Mouse (Mus musculus): ENCODE measurements around the gene Angel1.

Angel1 gene

DNA sequence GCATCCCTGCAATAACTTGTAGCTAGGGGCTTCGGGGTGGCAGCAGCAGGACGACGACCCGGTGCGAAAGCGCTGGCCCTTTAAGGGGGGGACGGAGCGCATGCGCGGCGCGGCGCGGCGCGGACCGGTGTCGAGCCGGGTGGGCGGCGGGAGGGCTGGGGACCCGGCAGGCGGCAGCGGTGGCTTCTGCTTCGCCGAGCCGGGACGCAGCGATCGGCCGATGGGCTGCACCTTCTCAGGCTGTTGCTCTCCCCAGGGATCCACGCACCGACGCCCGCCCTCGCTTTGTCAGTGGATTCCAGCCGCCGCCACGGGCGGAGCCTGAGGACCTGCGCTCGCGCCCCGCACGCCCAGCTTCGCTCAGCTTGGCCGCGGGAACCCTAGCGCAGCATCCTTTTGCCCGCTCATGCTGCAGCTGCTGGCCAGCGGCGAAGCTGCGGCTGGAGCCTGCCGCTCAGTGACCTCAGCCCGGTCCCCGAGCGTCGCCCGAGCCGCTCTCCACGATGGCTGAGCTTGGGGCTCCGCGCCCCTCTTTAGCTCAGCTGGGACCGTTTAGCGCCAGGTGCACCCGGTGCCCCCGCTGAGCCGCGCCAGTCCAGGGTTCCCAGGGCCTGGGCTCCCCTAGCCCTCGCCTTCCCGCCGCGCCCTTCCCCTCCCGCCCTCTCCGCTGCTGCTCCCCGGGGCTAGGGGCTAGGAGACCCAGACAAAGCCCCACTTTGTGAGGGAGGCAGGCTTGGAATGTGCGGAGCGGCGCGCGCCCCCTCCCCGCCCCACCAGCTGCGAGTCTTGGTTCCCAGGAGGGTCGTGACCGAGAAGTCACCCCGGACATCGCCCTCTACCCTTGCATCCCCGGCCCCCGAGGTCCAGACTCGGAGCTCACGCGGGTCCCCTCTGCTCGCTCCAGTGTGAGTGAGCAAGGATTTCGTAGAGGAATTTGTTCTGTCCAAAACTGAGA is 47.4 kb downstream of the Angel1 start, which contains the start of gene Vash1:
Gene Vash1 (plus strand): TSS at position 110 of the 955 bp plus-strand sequence.
- no peaks in the 10 kb centered on the region for H3K27me3 ChIP-seq (ENCODE audit: control insufficient read depth, insufficient read depth, low read length, poor library complexity, severe bottlenecking)
- DNase-seq (ENCODE audit: low read depth, low spot score): peak; percentile 45
- no peaks in the 10 kb centered on the region for H3K36me3 ChIP-seq (ENCODE audit: control insufficient read depth, insufficient read depth, low read length, poor library complexity, severe bottlenecking)

DNA sequence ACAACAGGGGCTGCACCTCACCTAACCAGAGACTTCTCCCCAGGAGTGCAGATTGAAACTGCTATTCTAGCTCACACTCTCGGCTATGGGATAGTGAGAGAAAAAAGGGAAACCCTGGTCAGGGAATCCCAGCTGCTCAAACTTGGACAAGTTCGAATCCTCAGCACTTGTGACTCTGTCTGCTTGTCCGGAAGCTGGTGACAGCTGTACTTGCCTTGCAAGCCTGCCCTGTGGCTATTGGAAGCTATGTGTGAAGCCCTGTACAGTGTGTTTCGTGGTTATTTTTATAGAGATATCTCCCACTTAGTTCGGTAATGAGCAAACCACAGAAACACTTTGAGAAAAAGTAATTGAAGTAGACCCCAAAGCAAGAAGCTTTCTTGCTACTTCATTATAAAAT is 53.8 kb downstream of the Angel1 start:
- H3K27me3 ChIP-seq (ENCODE audit: control insufficient read depth, insufficient read depth, low read length, poor library complexity, severe bottlenecking): no peaks in the 10 kb centered on the region
- no peaks in the 10 kb centered on the region for H3K36me3 ChIP-seq (ENCODE audit: control insufficient read depth, insufficient read depth, low read length, poor library complexity, severe bottlenecking)
- no peak for DNase-seq (ENCODE audit: low read depth, low spot score)

- no peaks in the 10 kb centered on the region for H3K36me3 ChIP-seq (ENCODE audit: control insufficient read depth, insufficient read depth, low read length, poor library complexity, severe bottlenecking)
- H3K27me3 ChIP-seq (ENCODE audit: control insufficient read depth, insufficient read depth, low read length, poor library complexity, severe bottlenecking): no peaks in the 10 kb centered on the region
- no peak for DNase-seq (ENCODE audit: low read depth, low spot score)
These were observed 54.2 kb downstream of the Angel1 start for GRCm38 (mm10) chr12:86672105-86672504.

- no peak for DNase-seq (ENCODE audit: low read depth, low spot score)
- H3K27me3 ChIP-seq (ENCODE audit: control insufficient read depth, insufficient read depth, low read length, poor library complexity, severe bottlenecking): no peaks in the 10 kb centered on the region
These were observed 57.9 kb downstream of the Angel1 start for GRCm38 (mm10) chr12:86668404-86668803.

DNA sequence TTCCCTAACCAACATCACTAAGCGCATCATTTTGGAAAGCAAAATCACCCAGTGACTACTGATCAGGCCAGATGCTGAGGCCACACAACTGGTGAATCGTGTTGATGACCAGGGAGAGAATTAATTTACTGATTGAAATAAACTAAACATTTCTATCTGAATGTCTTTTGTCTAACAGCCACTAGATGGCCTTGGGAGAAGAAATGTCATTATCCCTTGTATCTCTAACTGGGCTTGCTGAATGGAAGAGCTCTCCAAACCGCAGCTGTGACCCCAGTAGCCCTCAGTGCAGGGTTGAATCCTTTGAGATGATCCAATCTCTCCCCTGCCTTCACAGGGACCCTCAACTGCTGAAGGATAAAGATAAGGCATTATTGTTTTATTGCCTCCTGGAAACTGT is 60.6 kb downstream of the Angel1 start:
- Histone ChIP-seq H3K36me3 (ENCODE audit: control insufficient read depth, insufficient read depth, low read length, poor library complexity, severe bottlenecking) (no peaks in the 10 kb centered on the region), H3K27me3 (ENCODE audit: control insufficient read depth, insufficient read depth, low read length, poor library complexity, severe bottlenecking) (no peaks in the 10 kb centered on the region)
- no peak for DNase-seq (ENCODE audit: low read depth, low spot score)

More at GRCm38 (mm10) chr12:86668404-86668803, 57.9 kb downstream of the Angel1 start:
- H3K36me3 ChIP-seq (ENCODE audit: control insufficient read depth, insufficient read depth, low read length, poor library complexity, severe bottlenecking): no peaks in the 10 kb centered on the region

DNA sequence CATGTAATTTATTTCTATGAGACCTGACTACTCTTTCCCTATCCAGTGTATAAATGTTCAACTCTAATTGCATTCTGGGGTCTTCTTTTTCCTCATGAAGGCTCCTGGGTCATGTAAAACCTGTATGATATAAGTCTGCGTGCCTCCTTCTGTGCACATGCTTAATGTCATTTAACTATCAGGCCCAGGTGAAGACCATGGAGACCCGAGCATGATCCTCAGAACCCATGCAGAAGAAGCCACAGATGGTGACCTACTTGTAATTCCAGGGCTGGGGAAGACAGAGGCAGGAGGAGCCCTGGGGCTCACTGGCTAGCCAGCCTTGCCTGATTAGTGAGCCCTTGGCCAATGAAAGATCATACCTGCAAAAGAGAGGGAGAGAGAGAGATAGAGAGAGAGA is 65.8 kb downstream of the Angel1 start:
- no peak for DNase-seq (ENCODE audit: low read depth, low spot score)
- no peaks in the 10 kb centered on the region for H3K27me3 ChIP-seq (ENCODE audit: control insufficient read depth, insufficient read depth, low read length, poor library complexity, severe bottlenecking)
- H3K36me3 ChIP-seq (ENCODE audit: control insufficient read depth, insufficient read depth, low read length, poor library complexity, severe bottlenecking): no peaks in the 10 kb centered on the region

DNA sequence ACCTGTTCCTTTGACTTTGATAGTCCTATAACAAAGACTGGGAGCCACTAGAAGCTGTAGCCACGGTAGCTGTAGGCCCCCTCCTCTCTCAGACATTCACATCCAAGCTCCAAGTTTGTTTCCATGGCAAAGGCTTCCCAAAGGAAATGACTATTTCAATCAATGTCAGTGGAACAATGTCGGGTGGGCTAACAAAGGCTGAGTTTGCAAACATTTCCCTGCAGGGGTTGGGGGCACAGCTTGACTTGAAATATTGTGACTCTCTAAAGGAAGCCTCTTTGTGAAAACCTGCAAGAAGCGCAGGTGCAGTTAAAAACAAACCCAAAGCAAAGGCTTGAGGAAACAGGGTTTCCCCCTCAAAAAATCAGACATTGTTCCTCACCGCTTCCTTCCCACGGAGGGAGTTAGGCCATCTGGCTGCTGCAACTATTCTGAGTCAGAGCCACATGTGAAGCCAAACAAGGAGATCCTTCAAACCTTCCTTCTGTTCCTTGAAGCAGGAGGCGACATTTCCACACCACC is 66.8 kb downstream of the Angel1 start:
- Histone ChIP-seq H3K27me3 (ENCODE audit: control insufficient read depth, insufficient read depth, low read length, poor library complexity, severe bottlenecking) (no peaks in the 10 kb centered on the region), H3K36me3 (ENCODE audit: control insufficient read depth, insufficient read depth, low read length, poor library complexity, severe bottlenecking) (no peaks in the 10 kb centered on the region)
- no peak for DNase-seq (ENCODE audit: low read depth, low spot score)

- no peak for DNase-seq (ENCODE audit: low read depth, low spot score)
- Histone ChIP-seq H3K36me3 (ENCODE audit: control insufficient read depth, insufficient read depth, low read length, poor library complexity, severe bottlenecking) (no peaks in the 10 kb centered on the region), H3K27me3 (ENCODE audit: control insufficient read depth, insufficient read depth, low read length, poor library complexity, severe bottlenecking) (no peaks in the 10 kb centered on the region)
These were observed 73.7 kb downstream of the Angel1 start for GRCm38 (mm10) chr12:86652570-86653041.

DNA sequence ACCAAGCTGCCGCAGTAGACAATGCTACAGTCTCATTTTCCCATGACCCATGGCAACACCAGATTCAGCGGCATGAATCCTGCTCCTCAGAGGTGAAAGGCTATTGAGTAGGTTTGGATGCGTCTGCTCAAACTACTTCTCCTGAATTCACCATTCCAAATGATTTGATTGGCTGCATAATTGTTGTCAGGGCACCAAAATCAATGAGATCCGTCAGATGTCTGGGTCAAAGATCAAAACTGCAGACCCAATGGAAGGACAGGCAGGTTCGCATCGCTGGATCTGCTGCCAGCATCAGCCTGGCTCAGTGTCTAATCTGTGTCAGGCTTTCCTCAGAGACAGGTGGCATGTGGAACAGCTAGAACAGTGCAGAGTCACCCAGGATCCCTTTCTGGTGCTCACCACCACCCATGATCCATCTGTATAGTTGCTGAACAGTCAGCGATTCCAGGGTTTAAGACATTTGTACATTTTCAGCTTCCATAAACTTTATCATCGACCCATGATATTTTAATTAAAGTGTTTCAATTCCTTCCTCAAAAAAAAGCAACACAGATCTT is 74.9 kb downstream of the Angel1 start:
- no peaks in the 10 kb centered on the region for H3K27me3 ChIP-seq (ENCODE audit: control insufficient read depth, insufficient read depth, low read length, poor library complexity, severe bottlenecking)
- H3K36me3 ChIP-seq (ENCODE audit: control insufficient read depth, insufficient read depth, low read length, poor library complexity, severe bottlenecking): no peaks in the 10 kb centered on the region
- DNase-seq (ENCODE audit: low read depth, low spot score): no peak
